Mouse (Mus musculus) cerebellum, adult 2 months (tissue): ENCODE results near the gene Camk2n1.

Experiments
- CTCF ChIP-seq: fragments of 200-500 bp; IDR thresholded peaks from 2 replicates; pipeline ENCODE4 v1.5.1; 2011; ENCODE audit warnings: low read depth, mild to moderate bottlenecking, control low read depth, low read length, moderate library complexity, borderline replicate concordance; ENCODE audit not compliant: insufficient read depth
- POLR2A ChIP-seq: fragments of 200-500 bp; IDR thresholded peaks from 2 replicates; pipeline ENCODE4 v1.6.1; 2011; ENCODE audit warnings: low read length, control low read depth, borderline replicate concordance; ENCODE audit not compliant: insufficient read depth

DNA sequence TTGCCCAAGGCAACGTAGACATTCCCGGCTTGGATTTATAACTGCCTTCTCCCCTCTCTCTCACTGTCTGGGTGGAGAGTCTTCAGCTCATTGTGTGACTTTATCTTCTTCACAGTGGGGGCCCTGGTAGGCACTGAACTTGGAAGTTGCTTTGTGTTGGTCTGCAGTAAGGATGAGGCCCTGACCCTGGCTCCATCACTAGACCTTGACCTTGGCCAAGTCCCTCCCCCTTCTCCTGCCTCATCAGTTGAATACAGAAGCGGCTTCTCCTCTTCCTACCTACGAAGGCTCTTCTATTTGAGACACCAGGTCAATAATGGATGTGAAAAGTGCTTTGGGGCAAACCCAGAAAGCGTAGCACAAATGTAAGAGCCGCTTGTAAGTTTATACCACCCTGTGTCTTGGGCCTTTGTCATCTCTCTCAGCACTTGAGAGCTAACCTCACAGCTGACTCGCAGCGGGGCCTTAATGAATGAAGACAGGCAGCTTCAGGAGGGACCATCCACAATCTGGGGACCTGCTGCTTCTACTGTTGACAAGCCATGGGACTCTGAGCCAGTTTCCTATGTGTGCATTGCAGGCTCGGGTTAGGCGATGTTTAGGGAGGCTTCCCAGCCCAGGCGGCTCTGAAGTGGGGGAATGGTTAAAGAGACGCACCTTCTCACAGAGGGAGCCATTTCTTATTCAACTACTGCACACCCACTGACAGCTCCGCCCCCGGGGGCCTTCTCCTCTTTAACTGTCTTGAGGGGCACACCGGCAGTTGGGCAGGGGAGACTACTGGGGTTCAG is 1.6 kb upstream of the Camk2n1 start:
- no peak for TF ChIP-seq CTCF
- no peak for TF ChIP-seq POLR2A
